Mouse (Mus musculus) C2C12 (cell line): ENCODE data around the gene Cd244a. TPM values are rescaled to one million over a fixed set of nuclear protein-coding genes. Genes with fewer than 3 reads are reported as not detected.

ENCODE experiments used
- H3K27me3 ChIP-seq: one replicate; pipeline ENCODE4 v1.6.1; 2011; ENCODE audit not compliant: control insufficient read depth, insufficient read depth, insufficient read length
- H3K36me3 ChIP-seq: one replicate; pipeline ENCODE4 v1.6.1; 2011; ENCODE audit not compliant: control insufficient read depth, insufficient read depth
- H3K4me3 ChIP-seq: one replicate; pipeline ENCODE4 v1.5.1; 2011; ENCODE audit warnings: mild to moderate bottlenecking, control low read depth; ENCODE audit not compliant: poor library complexity, insufficient read depth, severe bottlenecking
- H3K79me2 ChIP-seq: one replicate; pipeline ENCODE4 v1.6.1; 2011; ENCODE audit not compliant: control insufficient read depth, insufficient read depth
- H3K79me3 ChIP-seq: one replicate; pipeline ENCODE4 v1.6.1; 2011; ENCODE audit warnings: low read depth, control low read depth
- H3ac ChIP-seq: one replicate; pipeline ENCODE3; 2011; ENCODE audit warnings: low read depth; ENCODE audit not compliant: control insufficient read depth, insufficient read length
- CEBPB ChIP-seq: IDR thresholded peaks from one replicate; pipeline ENCODE4 v1.6.1; 2011; ENCODE audit warnings: low read depth, mild to moderate bottlenecking, control low read depth, moderate library complexity
- CTCF ChIP-seq: IDR thresholded peaks from one replicate; pipeline ENCODE4 v1.5.1; 2011; ENCODE audit not compliant: control insufficient read depth, insufficient read depth, insufficient read length
- FOSL1 ChIP-seq: IDR thresholded peaks from one replicate; pipeline ENCODE4 v1.8.0; 2011; ENCODE audit warnings: mild to moderate bottlenecking, low read length; ENCODE audit not compliant: poor library complexity, insufficient read depth, severe bottlenecking
- MAX ChIP-seq: IDR thresholded peaks from one replicate; pipeline ENCODE4 v1.6.1; 2011; ENCODE audit warnings: mild to moderate bottlenecking, control low read depth
- MYOD1 ChIP-seq: IDR thresholded peaks from one replicate; pipeline ENCODE4 v1.6.1; 2011; ENCODE audit warnings: low read depth; ENCODE audit not compliant: control insufficient read depth, insufficient read length
- MYOG ChIP-seq: IDR thresholded peaks from one replicate; pipeline ENCODE4 v1.6.1; 2011; ENCODE audit not compliant: control insufficient read depth, insufficient read length; ENCODE audit errors: extremely low read depth
- USF1 ChIP-seq: IDR thresholded peaks from one replicate; pipeline ENCODE4 v1.6.1; 2011; ENCODE audit warnings: low read depth, mild to moderate bottlenecking, control low read depth, moderate library complexity
- polyA plus RNA-seq: library from polyadenylated mRNA; unstranded; fragments of >200 nt; fragmentation: generic; extraction: Trizol; gene quantifications from one replicate; pipeline ENCODE4 v1.2.1, GENCODE M21; 2012; ENCODE audit warnings: missing spikeins

Gene Cd244a
- polyA plus RNA-seq, 1 experiment, result not detected

DNA sequence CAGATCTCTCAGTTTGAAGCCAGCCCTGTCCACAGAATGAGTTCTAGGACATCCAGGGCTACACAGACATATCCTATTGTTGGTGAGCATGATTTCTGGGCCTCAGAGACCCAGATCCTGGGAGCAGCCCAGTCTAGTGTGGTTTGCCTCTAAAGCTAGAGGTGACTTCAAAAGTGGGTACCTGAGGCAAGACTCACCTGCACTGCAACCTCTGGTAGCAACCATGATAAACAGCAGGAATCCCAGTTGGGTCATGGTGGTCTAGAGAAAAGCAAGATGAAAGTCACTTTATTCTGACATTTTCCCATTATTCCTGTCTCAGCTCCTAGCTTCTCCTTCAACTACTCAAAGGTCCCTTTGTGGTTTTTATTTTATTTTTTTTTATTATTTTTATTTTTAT, 24.4 kb upstream of the Cd244a start:
- Histone ChIP-seq H3K27me3 (no peaks in the 10 kb centered on the region), H3K79me2 (no peaks in the 10 kb centered on the region), H3K36me3 (no peaks in the 10 kb centered on the region), H3K79me3 (no peaks in the 10 kb centered on the region), H3K4me3 (no peak overlapping the region), H3ac (no peak overlapping the region)
- TF ChIP-seq MYOG (no peak), MAX (no peak), CTCF (no peak), FOSL1 (no peak), USF1 (no peak), CEBPB (no peak)

DNA sequence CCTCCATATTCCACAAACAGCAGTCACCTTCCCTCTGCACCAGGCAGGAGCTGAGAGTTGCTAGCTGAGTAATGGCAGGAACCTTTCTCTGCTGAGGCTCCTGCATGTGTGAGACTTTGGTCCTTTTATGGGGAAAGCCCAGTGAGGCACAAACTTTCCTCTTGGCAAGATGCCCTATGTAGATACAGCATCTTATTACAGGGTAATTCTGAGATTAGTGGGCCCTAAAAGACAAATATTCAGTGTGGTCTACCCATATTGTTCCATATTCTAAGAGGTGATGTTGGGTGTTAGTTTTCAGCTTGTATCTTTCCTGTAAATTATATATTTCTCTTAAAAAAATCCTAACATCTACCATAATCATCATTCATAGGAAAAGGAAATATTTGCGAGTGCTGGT, 23.8 kb upstream of the Cd244a start, which contains the start of gene Itln1:
Itln1 (minus strand) TSS at position 101 of the 400 bp plus-strand sequence.
- no peak for TF ChIP-seq MYOG
- TF ChIP-seq CEBPB, result no peak
- Histone ChIP-seq H3K79me2 (no peaks in the 10 kb centered on the region), H3K79me3 (no peaks in the 10 kb centered on the region), H3ac (no peak within 1 kb of the TSS), H3K36me3 (no peaks in the 10 kb centered on the region), H3K4me3 (no peak within 1 kb of the TSS), H3K27me3 (no peaks in the 10 kb centered on the region)

GRCm38 (mm10) chr1:171540694-171541093, 18.3 kb upstream of the Cd244a start:
- TF ChIP-seq MYOG, result no peak
- no peak for TF ChIP-seq USF1
- TF ChIP-seq CTCF, result no peak
- no peak for TF ChIP-seq FOSL1
- TF ChIP-seq CEBPB, result no peak
- TF ChIP-seq MAX, result no peak
- no peak for TF ChIP-seq MYOD1
- Histone ChIP-seq H3K27me3 (no peaks in the 10 kb centered on the region), H3K36me3 (no peaks in the 10 kb centered on the region), H3ac (no peak overlapping the region), H3K4me3 (no peak overlapping the region), H3K79me2 (no peaks in the 10 kb centered on the region), H3K79me3 (no peaks in the 10 kb centered on the region)

- no peak overlapping the region for H3ac ChIP-seq
- H3K79me2 ChIP-seq, result no peaks in the 10 kb centered on the region
- no peak overlapping the region for H3K4me3 ChIP-seq
- no peaks in the 10 kb centered on the region for H3K79me3 ChIP-seq
- no peaks in the 10 kb centered on the region for H3K36me3 ChIP-seq
- H3K27me3 ChIP-seq, result no peaks in the 10 kb centered on the region
- TF ChIP-seq CEBPB (no peak), MYOG (no peak), CTCF (no peak), USF1 (no peak), MAX (no peak), FOSL1 (no peak), MYOD1 (no peak)
Measured at GRCm38 (mm10) chr1:171551326-171551725, 7.7 kb upstream of the Cd244a start.

DNA sequence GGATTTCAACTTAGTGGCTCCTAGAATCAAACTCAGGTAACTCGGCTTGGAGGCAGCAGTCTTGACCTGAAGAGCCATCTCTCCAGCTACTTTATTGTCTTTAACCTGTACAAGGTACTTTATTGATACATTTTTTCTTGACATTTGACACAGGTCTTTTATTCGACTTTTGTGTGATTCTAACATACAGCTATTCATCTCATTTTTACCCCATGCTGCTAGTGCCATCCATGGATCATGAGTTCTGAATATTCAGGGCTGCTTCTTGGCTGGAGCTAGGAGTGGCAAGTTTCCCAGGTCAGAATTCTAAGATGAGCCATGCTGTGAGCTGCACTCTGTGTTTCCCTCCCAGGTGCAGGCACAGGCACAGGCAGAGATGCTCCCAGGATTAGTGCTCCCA, 6.8 kb upstream of the Cd244a start:
- H3K4me3 ChIP-seq, result no peak overlapping the region
- no peaks in the 10 kb centered on the region for H3K27me3 ChIP-seq
- no peaks in the 10 kb centered on the region for H3K79me3 ChIP-seq
- H3K36me3 ChIP-seq, result no peaks in the 10 kb centered on the region
- H3K79me2 ChIP-seq, result no peaks in the 10 kb centered on the region
- TF ChIP-seq MAX, result no peak
- TF ChIP-seq FOSL1, result no peak
- TF ChIP-seq MYOD1, result no peak
- no peak for TF ChIP-seq MYOG
- no peak for TF ChIP-seq CTCF
- no peak for TF ChIP-seq USF1
- no peak for TF ChIP-seq CEBPB
- H3ac ChIP-seq, result no peak overlapping the region

GRCm38 (mm10) chr1:171553359-171554341, 5.3 kb upstream of the Cd244a start:
- H3K4me3 ChIP-seq, result no peak overlapping the region
- H3K27me3 ChIP-seq, result no peaks in the 10 kb centered on the region
- H3K36me3 ChIP-seq, result no peaks in the 10 kb centered on the region
- H3K79me3 ChIP-seq, result no peaks in the 10 kb centered on the region
- H3K79me2 ChIP-seq, result no peaks in the 10 kb centered on the region
- H3ac ChIP-seq, result no peak overlapping the region
- TF ChIP-seq FOSL1 (no peak), MYOD1 (no peak), MYOG (no peak), USF1 (no peak), CEBPB (no peak), MAX (no peak), CTCF (no peak)
